Mouse (Mus musculus) E14TG2a.4 (cell line): ENCODE results near the gene Pnmt.
"Not testable (repeated sequence)": the region's sequence is repeated elsewhere in the genome, so short reads cannot be mapped to it uniquely, and the experiment has no call there.

ENCODE experiments used
- H3K27me3 ChIP-seq: 2 replicates; pipeline ENCODE4 v1.6.1; 2014; ENCODE audit warnings: low read length, control low read depth; ENCODE audit not compliant: insufficient read depth
- H3K36me3 ChIP-seq: 2 replicates; pipeline ENCODE4 v1.6.1; 2014; ENCODE audit warnings: low read length, control low read depth; ENCODE audit not compliant: insufficient read depth
- H3K4me1 ChIP-seq: replicated peaks from 2 replicates; pipeline ENCODE4 v1.6.1; 2014; ENCODE audit warnings: low read depth, low read length, control low read depth
- H3K4me3 ChIP-seq: replicated peaks from 2 replicates; pipeline ENCODE4 v1.5.1; 2014; ENCODE audit warnings: mild to moderate bottlenecking, low read length
- H3K9me3 ChIP-seq: 2 replicates; pipeline ENCODE4 v1.6.1; 2014; ENCODE audit warnings: low read length, control low read depth
- CTCF ChIP-seq: conservative IDR thresholded peaks from 2 replicates; pipeline ENCODE4 v1.5.1; 2014; ENCODE audit warnings: low read length
- NANOG ChIP-seq: IDR thresholded peaks from 2 replicates; pipeline ENCODE4 v1.6.1; 2014; ENCODE audit warnings: borderline replicate concordance, low read length, mixed read lengths
- POU5F1 ChIP-seq: IDR thresholded peaks from 2 replicates; pipeline ENCODE4 v1.6.1; 2014; ENCODE audit warnings: low read length, borderline replicate concordance

Pnmt gene

GRCm38 (mm10) chr11:98374266-98374665 is 12.0 kb upstream of the Pnmt start:
- Histone ChIP-seq H3K4me3 (no peak overlapping the region), H3K27me3 (no peaks in the 10 kb centered on the region), H3K36me3 (peaks cover 60% of the 10 kb centered on the region), H3K9me3 (no peaks in the 10 kb centered on the region), H3K4me1 (peaks cover 76% of the 10 kb centered on the region)
- TF ChIP-seq NANOG = no peak
- TF ChIP-seq POU5F1 = no peak
- TF ChIP-seq CTCF = no peak

GRCm38 (mm10) chr11:98376756-98377155 is 9.5 kb upstream of the Pnmt start:
- TF ChIP-seq NANOG (no peak), CTCF (no peak), POU5F1 (no peak)
- 0 out of 2 replicates have a peak overlapping the region, but pooled peaks have one; percentile 0 for H3K4me3 ChIP-seq
- no peaks in the 10 kb centered on the region for H3K9me3 ChIP-seq
- peaks cover 3% of the 10 kb centered on the region for H3K27me3 ChIP-seq
- peaks cover 77% of the 10 kb centered on the region for H3K36me3 ChIP-seq
- peaks cover 69% of the 10 kb centered on the region for H3K4me1 ChIP-seq

GRCm38 (mm10) chr11:98377787-98378186 is 8.5 kb upstream of the Pnmt start:
- peaks cover 74% of the 10 kb centered on the region for H3K36me3 ChIP-seq
- peaks cover 61% of the 10 kb centered on the region for H3K4me1 ChIP-seq
- H3K27me3 ChIP-seq = peaks cover 5% of the 10 kb centered on the region
- H3K4me3 ChIP-seq = no peak overlapping the region
- no peak for TF ChIP-seq POU5F1
- TF ChIP-seq NANOG = no peak
- TF ChIP-seq CTCF = no peak
- no peaks in the 10 kb centered on the region for H3K9me3 ChIP-seq

GRCm38 (mm10) chr11:98379379-98379778 is 6.9 kb upstream of the Pnmt start:
- H3K9me3 ChIP-seq = no peaks in the 10 kb centered on the region
- peaks cover 76% of the 10 kb centered on the region for H3K4me1 ChIP-seq
- H3K27me3 ChIP-seq = peaks cover 21% of the 10 kb centered on the region
- H3K4me3 ChIP-seq = no peak overlapping the region
- no peak for TF ChIP-seq POU5F1
- no peak for TF ChIP-seq CTCF
- TF ChIP-seq NANOG = no peak
- H3K36me3 ChIP-seq = peaks cover 65% of the 10 kb centered on the region

- TF ChIP-seq CTCF = no peak
- TF ChIP-seq NANOG = no peak
- TF ChIP-seq POU5F1 = no peak
- H3K36me3 ChIP-seq = peaks cover 58% of the 10 kb centered on the region
- H3K9me3 ChIP-seq = no peaks in the 10 kb centered on the region
- H3K4me1 ChIP-seq = peaks cover 77% of the 10 kb centered on the region
- H3K27me3 ChIP-seq = peaks cover 28% of the 10 kb centered on the region
- H3K4me3 ChIP-seq = no peak overlapping the region
Measured at GRCm38 (mm10) chr11:98380106-98380505, 6.1 kb upstream of the Pnmt start.

GRCm38 (mm10) chr11:98381651-98382050 is 4.6 kb upstream of the Pnmt start:
- TF ChIP-seq NANOG = no peak
- no peak for TF ChIP-seq POU5F1
- TF ChIP-seq CTCF = no peak
- Histone ChIP-seq H3K4me3 (no peak overlapping the region), H3K4me1 (peaks cover 72% of the 10 kb centered on the region)

GRCm38 (mm10) chr11:98382405-98382804 is 3.8 kb upstream of the Pnmt start:
- Histone ChIP-seq H3K4me1 (peaks cover 72% of the 10 kb centered on the region), H3K27me3 (peaks cover 51% of the 10 kb centered on the region), H3K36me3 (peaks cover 35% of the 10 kb centered on the region)
- TF ChIP-seq CTCF = peak; percentile 11; the same call in 1 of the 2 replicates
- not testable (repeated sequence) for H3K9me3 ChIP-seq, H3K4me3 ChIP-seq

More at GRCm38 (mm10) chr11:98381651-98382050, 4.6 kb upstream of the Pnmt start:
- Histone ChIP-seq H3K36me3 (peaks cover 43% of the 10 kb centered on the region), H3K9me3 (no peaks in the 10 kb centered on the region), H3K27me3 (peaks cover 43% of the 10 kb centered on the region)

GRCm38 (mm10) chr11:98383261-98384030 is 2.8 kb upstream of the Pnmt start, which contains the start of gene Tcap:
TSS of gene Tcap (plus strand) at chr11:98383811.
- peaks cover 61% of the 10 kb centered on the region for H3K27me3 ChIP-seq
- peak within 1 kb of the TSS; percentile 66 for H3K4me3 ChIP-seq
- H3K36me3 ChIP-seq = peaks cover 25% of the 10 kb centered on the region
- peaks cover 68% of the 10 kb centered on the region for H3K4me1 ChIP-seq
- TF ChIP-seq POU5F1 (no peak), CTCF (no peak), NANOG (no peak)
- no peaks in the 10 kb centered on the region for H3K9me3 ChIP-seq
